Mouse (Mus musculus): ENCODE results near the gene Gucy1b1. TPM values are rescaled to one million over a fixed set of nuclear protein-coding genes. Genes with fewer than 3 reads are reported as not detected.

Gucy1b1 gene
- polyA plus RNA-seq, 1 experiment from 2014 or later = 74.0 TPM

DNA sequence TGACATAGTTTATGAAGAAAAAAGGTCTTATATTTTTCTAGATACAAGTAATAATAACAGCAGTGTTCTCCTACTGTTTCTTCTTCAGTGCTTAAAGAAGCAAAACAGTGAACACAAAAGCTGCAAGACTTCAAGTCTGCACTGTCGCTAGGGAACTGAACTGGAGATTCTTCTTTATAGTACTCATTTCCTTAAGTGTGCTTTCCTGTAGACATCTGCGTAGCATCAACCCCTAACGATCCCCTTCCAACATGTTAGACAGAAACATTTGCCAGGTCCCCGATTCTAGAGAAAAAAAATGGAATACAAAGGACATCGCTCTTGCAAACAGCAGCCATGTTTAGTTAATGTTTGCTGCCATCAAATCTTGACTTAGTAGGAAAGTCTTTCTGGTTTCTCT, 6.7 kb downstream of the Gucy1b1 start:
- Histone ChIP-seq H3K27ac (ENCODE audit: low read depth, low read length) (no peak overlapping the region), H3K9me3 (ENCODE audit: control insufficient read depth, low read length) (no peaks in the 10 kb centered on the region), H3K4me1 (ENCODE audit: control insufficient read depth, insufficient read depth, low read depth, low read length) (no peaks in the 10 kb centered on the region), H3K9ac (ENCODE audit: low read depth, low read length) (no peak overlapping the region), H3K4me2 (ENCODE audit: low read length) (no peak overlapping the region), H3K27me3 (replicated peaks; ENCODE audit: control insufficient read depth, insufficient read depth, low read length) (no peaks in the 10 kb centered on the region), H3K36me3 (ENCODE audit: control insufficient read depth, insufficient read depth, low read length) (no peaks in the 10 kb centered on the region), H3K4me3 (ENCODE audit: low read length) (no peak overlapping the region)
- ATAC-seq = no peak
- WGBS = 88% methylated on average over 5 of the region's 5 CpGs

DNA sequence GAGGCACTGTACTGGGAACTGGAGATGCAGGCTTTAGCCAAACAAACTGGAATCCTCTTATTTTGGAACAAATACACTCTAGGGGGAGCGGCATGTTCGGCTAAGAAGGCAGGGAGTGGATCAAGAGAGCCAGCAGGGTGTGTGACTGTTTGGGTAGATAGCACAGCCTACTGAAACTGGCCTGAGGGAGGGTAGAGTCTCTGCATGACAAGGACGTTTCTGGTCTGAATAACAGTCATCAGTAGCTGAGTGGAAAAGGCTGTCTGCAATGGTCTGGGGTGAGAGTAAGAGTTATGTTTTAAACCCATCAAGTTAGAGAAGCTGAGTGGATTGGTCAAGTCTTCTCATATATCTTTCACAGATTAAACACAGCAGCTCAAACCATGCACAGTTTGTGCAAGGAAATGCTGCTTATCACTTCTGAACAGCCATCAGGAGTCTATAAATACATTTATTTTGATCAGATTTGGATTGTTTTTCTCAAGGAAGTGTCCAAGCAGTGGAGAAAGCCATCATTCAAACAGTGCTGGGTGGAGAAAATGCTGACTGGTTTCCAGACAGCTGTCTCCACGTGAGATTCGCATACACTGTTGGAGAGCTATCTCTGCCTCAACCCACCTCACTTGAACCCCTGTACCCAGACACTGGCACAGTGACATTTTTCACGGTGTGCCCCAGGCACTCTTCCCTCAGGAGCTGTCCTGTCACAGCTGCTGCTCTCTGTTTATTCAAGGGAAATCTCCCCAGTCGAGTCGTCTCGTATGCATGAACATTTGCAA, 12.9 kb downstream of the Gucy1b1 start:
- Histone ChIP-seq H3K27ac (ENCODE audit: low read depth, low read length) (no peak overlapping the region), H3K9ac (ENCODE audit: low read depth, low read length) (no peak overlapping the region), H3K9me3 (ENCODE audit: control insufficient read depth, low read length) (no peaks in the 10 kb centered on the region), H3K36me3 (ENCODE audit: control insufficient read depth, insufficient read depth, low read length) (no peaks in the 10 kb centered on the region), H3K4me3 (ENCODE audit: low read length) (no peak overlapping the region), H3K4me1 (ENCODE audit: control insufficient read depth, insufficient read depth, low read depth, low read length) (peaks cover 3% of the 10 kb centered on the region; the same call in 1 of the 2 replicates), H3K4me2 (ENCODE audit: low read length) (no peak overlapping the region), H3K27me3 (replicated peaks; ENCODE audit: control insufficient read depth, insufficient read depth, low read length) (no peaks in the 10 kb centered on the region)
- WGBS = 45% methylated on average over 9 of the region's 9 CpGs
- no peak for ATAC-seq

DNA sequence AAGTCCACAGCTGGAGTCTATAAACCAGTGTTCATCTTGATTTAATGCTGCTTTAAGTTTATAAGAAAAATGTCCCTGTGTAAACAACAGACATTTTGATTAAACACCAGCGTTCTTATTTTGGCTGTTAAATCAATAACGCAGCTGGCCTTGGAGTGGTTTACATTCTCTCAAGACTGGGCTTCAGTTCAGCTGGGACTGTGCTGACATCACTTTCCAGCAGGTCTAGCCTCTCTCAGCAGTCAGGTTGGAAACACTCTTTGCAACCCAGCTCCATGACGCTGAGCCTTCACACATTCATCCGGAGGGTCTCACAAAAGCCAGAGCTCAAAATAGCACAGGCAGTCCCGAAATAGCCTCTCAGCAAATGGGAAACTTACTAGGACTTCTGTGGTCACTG, 17.3 kb downstream of the Gucy1b1 start:
- Histone ChIP-seq H3K27ac (ENCODE audit: low read depth, low read length) (no peak overlapping the region), H3K36me3 (ENCODE audit: control insufficient read depth, insufficient read depth, low read length) (no peaks in the 10 kb centered on the region), H3K9me3 (ENCODE audit: control insufficient read depth, low read length) (no peaks in the 10 kb centered on the region), H3K4me2 (ENCODE audit: low read length) (no peak overlapping the region), H3K4me3 (ENCODE audit: low read length) (no peak overlapping the region), H3K4me1 (ENCODE audit: control insufficient read depth, insufficient read depth, low read depth, low read length) (peaks cover 5% of the 10 kb centered on the region; the same call in 1 of the 2 replicates), H3K9ac (ENCODE audit: low read depth, low read length) (no peak overlapping the region), H3K27me3 (replicated peaks; ENCODE audit: control insufficient read depth, insufficient read depth, low read length) (no peaks in the 10 kb centered on the region)
- 62% methylated on average over 5 of the region's 5 CpGs for WGBS
- ATAC-seq = no peak

DNA sequence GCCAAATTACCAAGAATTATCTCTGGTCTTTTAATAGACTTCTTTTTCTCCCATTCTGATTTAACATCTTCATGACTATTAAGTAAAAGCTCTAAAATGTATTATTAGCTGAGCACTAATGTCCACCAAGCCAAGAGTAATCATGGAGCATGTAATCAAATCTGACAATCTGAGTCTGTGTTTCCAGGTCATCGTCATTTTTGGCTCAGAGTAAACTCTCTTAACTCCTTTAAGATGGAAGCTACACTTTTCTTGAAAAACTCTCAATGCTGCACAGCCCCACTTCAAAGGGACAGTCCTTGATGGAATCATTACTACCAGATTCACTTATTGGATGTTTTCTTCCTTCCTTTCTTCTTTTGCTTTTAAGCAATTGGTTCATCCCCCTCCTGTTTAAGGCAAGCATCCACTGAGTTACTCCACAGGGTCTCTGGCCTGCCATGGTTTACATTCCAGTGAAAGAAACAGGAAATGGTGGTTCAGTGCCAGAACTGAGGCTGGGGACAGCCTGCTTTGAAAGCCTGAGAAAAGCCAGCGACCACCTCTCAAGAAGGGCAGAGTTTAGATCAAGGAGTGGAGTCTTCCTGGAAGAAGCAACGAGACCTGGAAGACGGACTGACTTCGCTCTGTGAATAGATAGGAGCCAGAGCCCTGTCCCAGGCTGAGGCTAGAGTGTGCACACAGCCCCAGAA, 20.1 kb downstream of the Gucy1b1 start:
- 70% methylated on average over 5 of the region's 5 CpGs for WGBS

DNA sequence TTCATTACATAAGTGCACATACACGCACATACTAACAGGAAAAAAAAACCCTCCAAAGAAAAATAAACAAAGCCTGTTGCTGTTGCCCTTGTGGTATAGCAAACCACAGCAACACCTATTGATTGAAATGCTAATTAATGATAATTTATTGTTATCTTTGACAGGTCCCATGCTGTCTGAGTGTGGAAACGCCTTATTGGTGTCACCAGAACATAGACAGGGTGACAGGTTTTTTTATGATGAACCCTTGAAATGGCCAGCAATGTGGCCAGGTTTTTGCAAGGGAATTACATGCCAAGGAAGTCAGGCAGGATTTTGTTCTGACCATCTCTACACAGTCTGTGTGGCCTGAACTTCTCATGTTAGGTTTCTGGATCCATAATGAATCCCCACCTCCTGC, 22.5 kb downstream of the Gucy1b1 start:
- Histone ChIP-seq H3K9me3 (ENCODE audit: control insufficient read depth, low read length) (no peaks in the 10 kb centered on the region), H3K4me1 (ENCODE audit: control insufficient read depth, insufficient read depth, low read depth, low read length) (peaks cover 2% of the 10 kb centered on the region; the same call in 1 of the 2 replicates), H3K9ac (ENCODE audit: low read depth, low read length) (no peak overlapping the region), H3K27me3 (replicated peaks; ENCODE audit: control insufficient read depth, insufficient read depth, low read length) (no peaks in the 10 kb centered on the region), H3K4me3 (ENCODE audit: low read length) (no peak overlapping the region), H3K27ac (ENCODE audit: low read depth, low read length) (no peak overlapping the region), H3K36me3 (ENCODE audit: control insufficient read depth, insufficient read depth, low read length) (no peaks in the 10 kb centered on the region), H3K4me2 (ENCODE audit: low read length) (no peak overlapping the region)
- 46% methylated on average over 2 of the region's 2 CpGs for WGBS
- ATAC-seq = no peak

More for the DNA sequence above, 20.1 kb downstream of the Gucy1b1 start:
- Histone ChIP-seq H3K36me3 (ENCODE audit: control insufficient read depth, insufficient read depth, low read length) (no peaks in the 10 kb centered on the region), H3K27me3 (replicated peaks; ENCODE audit: control insufficient read depth, insufficient read depth, low read length) (no peaks in the 10 kb centered on the region), H3K4me2 (ENCODE audit: low read length) (no peak overlapping the region), H3K9me3 (ENCODE audit: control insufficient read depth, low read length) (no peaks in the 10 kb centered on the region), H3K9ac (ENCODE audit: low read depth, low read length) (no peak overlapping the region), H3K27ac (ENCODE audit: low read depth, low read length) (no peak overlapping the region), H3K4me1 (ENCODE audit: control insufficient read depth, insufficient read depth, low read depth, low read length) (peaks cover 2% of the 10 kb centered on the region; the same call in 1 of the 2 replicates), H3K4me3 (ENCODE audit: low read length) (no peak overlapping the region)
- ATAC-seq = no peak

DNA sequence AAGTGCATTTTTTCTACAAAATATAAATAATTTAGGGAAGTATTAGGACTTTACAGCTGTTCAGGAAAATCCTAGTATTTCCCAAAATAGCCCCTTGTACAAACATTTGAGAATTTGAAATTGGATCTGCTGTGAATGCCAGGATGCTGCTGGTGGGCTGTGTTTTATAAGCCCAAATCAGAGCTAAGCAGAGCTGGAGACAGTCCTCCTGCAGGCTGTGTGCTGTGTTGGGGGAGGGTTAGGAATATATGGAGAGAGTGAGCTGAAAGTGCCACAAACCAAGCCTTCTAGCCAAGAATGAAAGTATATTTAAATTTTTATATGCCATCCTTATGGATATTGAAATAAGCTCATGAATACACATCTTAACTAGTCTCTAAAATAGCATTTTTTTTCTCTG, 23.0 kb downstream of the Gucy1b1 start:
- Histone ChIP-seq H3K4me2 (ENCODE audit: low read length) (no peak overlapping the region), H3K27me3 (replicated peaks; ENCODE audit: control insufficient read depth, insufficient read depth, low read length) (no peaks in the 10 kb centered on the region), H3K27ac (ENCODE audit: low read depth, low read length) (no peak overlapping the region), H3K4me3 (ENCODE audit: low read length) (no peak overlapping the region), H3K4me1 (ENCODE audit: control insufficient read depth, insufficient read depth, low read depth, low read length) (peaks cover 2% of the 10 kb centered on the region; the same call in 1 of the 2 replicates), H3K36me3 (ENCODE audit: control insufficient read depth, insufficient read depth, low read length) (no peaks in the 10 kb centered on the region), H3K9me3 (ENCODE audit: control insufficient read depth, low read length) (no peaks in the 10 kb centered on the region), H3K9ac (ENCODE audit: low read depth, low read length) (no peak overlapping the region)
- ATAC-seq = no peak

DNA sequence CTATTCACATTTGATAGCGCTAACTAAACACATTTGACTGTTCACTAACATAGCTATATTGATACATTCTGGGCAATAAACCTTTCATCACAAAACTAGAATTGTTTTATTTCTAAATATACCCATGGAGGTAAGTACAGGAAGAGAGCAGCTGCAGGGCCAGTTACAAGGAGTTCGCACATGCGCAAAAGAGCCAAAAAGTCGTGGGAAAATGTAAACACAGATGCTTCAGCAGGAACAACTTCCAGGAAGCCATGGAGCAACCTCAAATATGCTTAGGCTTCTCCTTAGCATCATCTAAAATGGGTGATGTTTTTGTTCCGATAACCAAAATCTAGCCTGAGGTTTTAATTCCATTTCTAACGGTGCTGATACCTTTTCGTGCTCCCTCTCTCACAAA, 25.8 kb downstream of the Gucy1b1 start:
- Histone ChIP-seq H3K4me3 (ENCODE audit: low read length) (no peak overlapping the region), H3K27ac (ENCODE audit: low read depth, low read length) (no peak overlapping the region), H3K36me3 (ENCODE audit: control insufficient read depth, insufficient read depth, low read length) (no peaks in the 10 kb centered on the region), H3K27me3 (replicated peaks; ENCODE audit: control insufficient read depth, insufficient read depth, low read length) (no peaks in the 10 kb centered on the region), H3K9me3 (ENCODE audit: control insufficient read depth, low read length) (no peaks in the 10 kb centered on the region), H3K4me1 (ENCODE audit: control insufficient read depth, insufficient read depth, low read depth, low read length) (peaks cover 2% of the 10 kb centered on the region; the same call in 1 of the 2 replicates), H3K4me2 (ENCODE audit: low read length) (no peak overlapping the region), H3K9ac (ENCODE audit: low read depth, low read length) (no peak overlapping the region)
- 58% methylated on average over 7 of the region's 7 CpGs for WGBS
- ATAC-seq = no peak

DNA sequence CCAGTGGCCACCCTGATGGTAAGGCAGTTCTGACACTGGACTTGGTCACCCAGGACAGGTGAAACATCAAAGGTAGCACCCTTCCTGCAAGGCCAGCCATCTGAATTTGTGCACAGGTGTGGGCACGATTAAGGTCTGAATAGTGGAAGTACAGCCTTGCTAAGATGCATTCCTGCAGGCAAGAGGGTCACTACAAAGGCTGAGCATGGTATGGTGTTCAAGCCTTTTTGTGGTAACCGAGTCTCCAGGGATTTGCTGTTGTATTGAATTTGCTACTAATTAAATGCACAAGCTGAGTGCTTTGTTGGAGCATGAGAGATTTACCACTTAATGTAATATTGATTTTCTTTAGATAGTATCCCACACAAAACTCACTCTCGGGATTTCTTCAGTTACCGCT, 26.4 kb downstream of the Gucy1b1 start:
- ATAC-seq = 0 out of 2 replicates have a peak, but pooled peaks have one; percentile 17
- H3K4me1 ChIP-seq (ENCODE audit: control insufficient read depth, insufficient read depth, low read depth, low read length) = peaks cover 2% of the 10 kb centered on the region; the same call in 1 of the 2 replicates
- H3K9ac ChIP-seq (ENCODE audit: low read depth, low read length) = no peak overlapping the region
- no peak overlapping the region for H3K27ac ChIP-seq (ENCODE audit: low read depth, low read length)
- no peak overlapping the region for H3K4me3 ChIP-seq (ENCODE audit: low read length)
- no peaks in the 10 kb centered on the region for H3K27me3 ChIP-seq (replicated peaks; ENCODE audit: control insufficient read depth, insufficient read depth, low read length)
- H3K36me3 ChIP-seq (ENCODE audit: control insufficient read depth, insufficient read depth, low read length) = peaks cover 2% of the 10 kb centered on the region; the same call in 1 of the 2 replicates
- no peak overlapping the region for H3K4me2 ChIP-seq (ENCODE audit: low read length)
- WGBS = 74% methylated on average over 4 of the region's 4 CpGs
- H3K9me3 ChIP-seq (ENCODE audit: control insufficient read depth, low read length) = no peaks in the 10 kb centered on the region

DNA sequence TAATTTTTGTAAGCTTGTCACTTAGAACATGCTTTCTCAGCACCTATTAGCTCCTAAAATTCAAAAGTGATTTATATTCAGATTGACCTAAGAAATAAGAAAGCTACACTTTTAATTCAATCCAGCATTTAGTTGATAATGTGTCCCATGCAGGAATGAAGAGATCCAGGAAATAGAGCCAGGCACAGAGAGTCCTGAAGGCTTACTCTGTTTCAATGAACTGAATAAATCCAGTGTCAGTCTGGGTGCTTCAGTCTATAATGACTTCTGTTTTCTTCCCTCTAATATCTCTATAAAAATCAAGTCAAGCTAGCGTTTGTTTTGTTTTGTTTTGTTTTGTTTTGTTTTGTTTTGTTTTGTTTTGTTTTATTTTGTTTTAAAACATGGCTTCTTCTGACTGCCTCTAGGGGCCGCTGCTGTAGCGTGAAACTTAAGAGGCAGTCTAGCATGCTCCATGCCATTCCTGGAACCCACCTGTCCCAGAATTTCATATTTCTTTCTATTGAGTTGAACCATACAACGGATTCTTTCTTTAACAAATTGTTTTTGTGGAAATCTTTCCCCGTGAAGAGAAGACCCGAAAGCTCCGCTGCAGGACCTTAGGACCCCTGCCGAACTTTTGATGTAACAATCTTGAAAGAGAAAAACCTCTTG, 27.3 kb downstream of the Gucy1b1 start:
- 32% methylated on average over 8 of the region's 8 CpGs for WGBS
- Histone ChIP-seq H3K9ac (ENCODE audit: low read depth, low read length) (no peak overlapping the region), H3K36me3 (ENCODE audit: control insufficient read depth, insufficient read depth, low read length) (peaks cover 2% of the 10 kb centered on the region; the same call in 1 of the 2 replicates), H3K4me3 (ENCODE audit: low read length) (no peak overlapping the region), H3K27me3 (replicated peaks; ENCODE audit: control insufficient read depth, insufficient read depth, low read length) (no peaks in the 10 kb centered on the region), H3K9me3 (ENCODE audit: control insufficient read depth, low read length) (no peaks in the 10 kb centered on the region), H3K4me1 (ENCODE audit: control insufficient read depth, insufficient read depth, low read depth, low read length) (peaks cover under 1% of the 10 kb centered on the region; the same call in 1 of the 2 replicates), H3K27ac (ENCODE audit: low read depth, low read length) (no peak overlapping the region), H3K4me2 (ENCODE audit: low read length) (no peak overlapping the region)
- peak; percentile 75; the same call in 1 of the 2 replicates for ATAC-seq

All from hindbrain, embryonic 16.5 days (tissue).